Mouse (Mus musculus): Measurements from ENCODE around the gene Drd4.

DNA sequence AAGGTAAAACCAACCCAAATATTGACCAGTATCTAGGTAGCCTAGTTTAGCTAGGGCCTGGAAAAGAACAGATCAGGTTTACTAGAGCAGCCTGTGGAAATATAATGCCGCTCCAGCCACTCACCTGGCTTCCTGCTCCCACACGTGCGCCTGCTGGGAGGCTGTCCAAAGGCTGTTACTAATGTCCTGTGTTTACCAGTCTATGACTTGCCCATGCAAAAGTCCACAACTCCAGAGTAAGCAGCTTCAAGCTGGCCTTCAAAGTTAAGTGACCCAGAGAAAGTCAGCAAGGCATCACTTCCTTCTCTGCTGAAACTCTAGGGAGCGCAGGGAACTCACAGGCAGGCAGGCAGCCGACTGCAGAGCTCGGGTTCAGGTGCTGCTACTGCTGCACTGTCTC is 40.2 kb downstream of the Drd4 start:
- no peak for TF ChIP-seq POLR2A (IDR thresholded peaks at IDR 0.05; ENCODE audit: insufficient read depth, low read depth, low read length)
- no peak for TF ChIP-seq CTCF (IDR thresholded peaks at IDR 0.05; ENCODE audit: insufficient read depth, low read depth, low read length)
